Mouse (Mus musculus) G1E-ER4 (cell line): ENCODE measurements around the gene Hivep2. TPM values are rescaled to one million over a fixed set of nuclear protein-coding genes. Genes with fewer than 3 reads are reported as not detected.
A peak's percentile ranks its signal among the peaks of the same experiment; 100 is the strongest.

Experiments
- GATA1 ChIP-seq: IDR thresholded peaks from one replicate; pipeline ENCODE4 v1.8.0; 2012; ENCODE audit warnings: low read length, inconsistent platforms
- polyA plus RNA-seq: library from polyadenylated mRNA; stranded (reverse); fragments of >175 nt; gene quantifications from 2 replicates; pipeline ENCODE4 v1.2.3, GENCODE M21; 2012

Gene Hivep2
- not detected in 2 replicates for polyA plus RNA-seq

GRCm38 (mm10) chr10:13965974-13966829 is at the start of gene Hivep2:
TSS of gene Hivep2 (plus strand) at chr10:13966075.
- TF ChIP-seq GATA1 = no peak

- TF ChIP-seq GATA1 = no peak
Observed at GRCm38 (mm10) chr10:13916645-13917342, 49.1 kb upstream of the Hivep2 start.

GRCm38 (mm10) chr10:13921641-13922385 is 44.1 kb upstream of the Hivep2 start:
- no peak for TF ChIP-seq GATA1

GRCm38 (mm10) chr10:13929306-13929705 is 36.6 kb upstream of the Hivep2 start:
- TF ChIP-seq GATA1 = peak; percentile 36

GRCm38 (mm10) chr10:13932147-13932546 is 33.7 kb upstream of the Hivep2 start:
- no peak for TF ChIP-seq GATA1

- TF ChIP-seq GATA1 = no peak
Observed at GRCm38 (mm10) chr10:13933320-13933719, 32.6 kb upstream of the Hivep2 start.

GRCm38 (mm10) chr10:13935646-13936045 is 30.2 kb upstream of the Hivep2 start:
- TF ChIP-seq GATA1 = no peak

GRCm38 (mm10) chr10:13941406-13941805 is 24.5 kb upstream of the Hivep2 start:
- TF ChIP-seq GATA1 = no peak

GRCm38 (mm10) chr10:13943706-13944105 is 22.2 kb upstream of the Hivep2 start:
- no peak for TF ChIP-seq GATA1

GRCm38 (mm10) chr10:13946498-13946897 is 19.4 kb upstream of the Hivep2 start:
- TF ChIP-seq GATA1 = no peak

- no peak for TF ChIP-seq GATA1
Observed at GRCm38 (mm10) chr10:13962965-13963364, 2.9 kb upstream of the Hivep2 start.

- no peak for TF ChIP-seq GATA1
Observed at GRCm38 (mm10) chr10:13963908-13964500, 1.9 kb upstream of the Hivep2 start.

GRCm38 (mm10) chr10:13964501-13965281 is 1.2 kb upstream of the Hivep2 start:
- TF ChIP-seq GATA1 = no peak

GRCm38 (mm10) chr10:13965316-13965973 is 430 bp upstream of the Hivep2 start:
- no peak for TF ChIP-seq GATA1
